Mouse (Mus musculus): Measurements from ENCODE around the gene Gstcd.

DNA sequence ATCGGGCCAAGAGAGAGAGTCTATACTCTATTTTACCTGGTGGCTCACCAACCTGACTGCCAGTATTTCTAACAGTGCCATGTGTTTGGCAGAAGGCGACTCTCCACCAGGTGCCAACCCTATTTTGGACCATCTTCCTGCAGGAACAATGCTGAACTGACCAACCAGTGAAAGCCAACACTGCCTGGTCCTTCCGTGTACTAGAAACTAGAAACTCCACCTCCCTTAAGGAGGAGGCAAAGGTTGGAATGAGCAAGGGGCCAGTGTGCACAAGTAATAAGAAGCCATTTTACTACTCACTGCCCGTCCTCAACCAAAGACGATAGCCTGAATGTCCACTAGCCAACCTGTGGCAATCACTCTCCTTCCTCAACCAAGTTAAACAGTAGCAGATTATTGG lies 145.7 kb downstream of the Gstcd start:
- no peak for TF ChIP-seq POLR2A (IDR thresholded peaks at IDR 0.05; ENCODE audit: control insufficient read depth, low read depth, low read length)
- TF ChIP-seq CTCF (IDR thresholded peaks at IDR 0.05; ENCODE audit: control insufficient read depth, insufficient read depth, insufficient replicate concordance, low read depth, low read length), result no peak

All from testis, adult 2 months (tissue).